Mouse (Mus musculus): Measurements from ENCODE around the gene Sox2.

Sox2 gene

GRCm38 (mm10) chr3:34661341-34662007 is 11.3 kb downstream of the Sox2 start:
- DNase-seq: no peak

DNA sequence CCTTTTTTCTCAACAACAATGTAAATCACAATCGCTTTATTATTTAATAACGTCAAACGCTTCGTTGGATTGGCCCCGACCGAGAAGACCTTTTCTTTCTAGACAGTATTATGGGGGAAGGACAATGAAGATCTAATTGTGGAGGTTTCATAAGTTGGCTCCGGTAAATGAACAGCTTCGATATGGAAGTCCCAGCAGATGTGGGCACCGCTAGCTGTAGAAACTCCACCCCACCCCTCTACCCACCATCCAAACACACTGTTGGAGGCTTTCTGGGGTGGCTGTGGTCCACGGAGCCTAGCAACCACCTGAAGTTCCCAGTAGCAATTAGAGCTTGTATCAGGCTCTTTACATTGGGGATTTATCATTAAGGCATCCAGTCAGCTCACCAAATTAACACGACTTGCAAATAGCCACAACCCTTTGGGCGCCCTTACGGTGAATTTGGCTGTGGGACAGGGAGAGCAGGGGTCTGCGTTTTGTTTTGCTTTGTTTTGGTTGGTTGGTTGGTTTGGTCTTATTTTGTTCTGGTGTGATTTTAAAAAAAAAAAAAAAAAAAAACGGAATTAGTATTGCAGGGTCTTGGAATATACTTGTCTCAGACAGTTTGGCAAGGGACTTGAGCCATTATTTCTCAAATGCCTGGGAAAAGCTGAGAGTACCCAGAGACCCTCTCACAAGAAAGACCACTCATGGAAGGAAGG is 12.0 kb downstream of the Sox2 start:
- no peak for DNase-seq

- DNase-seq: no peak
Observed at GRCm38 (mm10) chr3:34662712-34663655, 12.8 kb downstream of the Sox2 start.

- no peak for DNase-seq
Observed at GRCm38 (mm10) chr3:34663701-34664635, 13.8 kb downstream of the Sox2 start.

GRCm38 (mm10) chr3:34664636-34665531 is 14.7 kb downstream of the Sox2 start:
- no peak for DNase-seq

DNA sequence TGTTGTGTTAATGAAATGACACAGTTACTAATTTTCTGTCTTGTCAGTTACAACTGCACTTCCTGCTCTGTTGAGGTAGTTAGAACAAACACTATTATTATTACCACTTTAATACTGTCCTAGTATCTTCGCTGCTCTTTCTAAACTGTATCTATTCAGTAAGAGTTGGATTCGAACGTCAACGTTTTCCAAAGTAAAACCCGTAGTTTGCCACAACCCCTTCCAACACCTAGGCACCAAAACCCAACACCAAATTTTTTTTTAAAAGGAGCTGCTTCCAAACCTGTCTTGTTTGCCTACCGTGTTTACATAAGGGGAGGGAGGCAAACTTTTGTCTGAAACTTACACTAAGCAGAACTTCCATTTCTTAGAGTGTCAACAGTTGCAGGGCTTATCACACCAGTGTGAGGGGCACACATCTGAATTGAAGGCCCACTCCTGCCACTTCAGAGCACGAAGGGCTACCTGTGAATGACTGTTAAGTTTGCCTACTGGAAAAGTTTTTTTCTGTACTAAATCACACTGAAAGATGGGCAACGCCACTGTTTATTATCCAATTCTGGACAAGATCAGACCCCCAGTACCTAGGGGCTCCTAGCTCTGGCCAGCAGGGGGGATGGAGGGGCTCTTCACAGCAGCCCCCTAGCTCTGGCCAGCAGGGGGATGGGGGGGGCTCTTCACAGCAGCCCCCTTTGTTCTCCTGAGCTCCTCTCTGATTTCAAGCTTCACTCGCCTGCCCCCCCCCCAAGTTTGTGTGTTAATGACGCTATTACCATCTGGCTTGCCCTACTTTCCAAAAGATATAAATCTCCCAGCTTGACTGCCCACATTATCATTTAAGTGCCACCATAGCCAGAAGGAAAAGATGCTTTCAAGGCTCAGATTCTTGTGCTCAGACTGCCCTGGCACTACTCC is 15.8 kb downstream of the Sox2 start:
- DNase-seq: no peak

DNA sequence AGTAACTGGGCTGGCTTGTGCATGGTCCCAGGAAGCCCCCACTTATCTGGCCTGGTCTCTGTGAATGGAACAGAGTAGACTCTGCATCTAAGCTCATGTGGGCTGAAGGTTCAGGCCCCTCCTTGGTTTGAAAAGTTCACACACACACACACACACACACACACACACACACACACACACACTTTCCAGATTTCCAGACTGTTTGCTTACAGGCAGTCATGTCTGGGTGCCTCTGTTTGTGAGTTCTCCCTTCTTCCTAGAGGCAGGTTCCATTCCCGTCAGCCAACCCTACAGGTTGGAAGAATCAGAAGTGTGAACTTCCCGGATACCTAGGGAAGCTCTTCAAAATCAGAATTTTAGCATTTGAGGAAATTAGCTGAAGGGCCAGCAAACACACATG is 17.0 kb downstream of the Sox2 start:
- no peak for DNase-seq

GRCm38 (mm10) chr3:34667881-34668817 is 17.9 kb downstream of the Sox2 start:
- DNase-seq: no peak

- DNase-seq: no peak
Observed at GRCm38 (mm10) chr3:34671024-34671660, 20.9 kb downstream of the Sox2 start.

- no peak for DNase-seq
Observed at GRCm38 (mm10) chr3:34678840-34679239, 28.6 kb downstream of the Sox2 start.

- no peak for DNase-seq
Observed at GRCm38 (mm10) chr3:34679439-34679838, 29.2 kb downstream of the Sox2 start.

DNA sequence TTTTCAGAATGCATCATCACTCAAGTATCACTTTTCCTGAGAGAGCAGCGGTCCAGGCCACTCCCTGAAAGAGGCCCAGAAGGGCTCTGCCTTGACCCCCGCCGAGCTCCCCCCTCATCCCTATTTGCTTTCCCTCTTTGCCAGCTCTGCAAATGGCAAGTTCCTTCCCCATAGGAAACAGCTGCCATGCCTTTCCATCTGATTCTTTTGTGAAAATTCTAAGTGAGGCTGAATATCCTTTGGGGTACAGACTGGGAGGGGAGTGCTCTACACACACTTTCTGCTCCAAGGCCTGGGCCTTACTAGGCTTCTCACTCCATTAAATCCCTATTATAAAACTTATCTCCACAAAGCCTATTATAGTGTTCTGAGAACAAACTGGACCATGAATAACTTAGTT is 29.7 kb downstream of the Sox2 start:
- no peak for DNase-seq

DNA sequence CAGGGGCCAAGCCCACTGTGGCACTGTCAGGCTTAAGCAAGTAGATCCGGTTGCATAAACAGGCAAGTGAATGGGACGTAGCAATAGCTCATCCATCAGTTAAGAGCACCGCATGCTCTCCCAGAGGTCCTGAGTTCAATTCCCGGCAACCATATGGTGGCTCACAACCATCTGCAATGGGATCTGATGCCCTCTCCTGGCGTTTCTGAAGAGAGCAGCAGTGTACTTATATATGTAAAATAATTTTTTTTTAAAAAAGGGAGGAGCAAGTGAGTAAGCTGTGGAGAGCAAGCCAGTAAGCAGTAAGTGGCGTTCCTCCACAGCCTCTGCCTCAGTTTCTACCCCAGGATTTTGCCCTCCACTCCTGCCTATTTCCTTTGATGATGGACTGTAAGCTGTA is 37.9 kb downstream of the Sox2 start:
- DNase-seq: no peak

DNA sequence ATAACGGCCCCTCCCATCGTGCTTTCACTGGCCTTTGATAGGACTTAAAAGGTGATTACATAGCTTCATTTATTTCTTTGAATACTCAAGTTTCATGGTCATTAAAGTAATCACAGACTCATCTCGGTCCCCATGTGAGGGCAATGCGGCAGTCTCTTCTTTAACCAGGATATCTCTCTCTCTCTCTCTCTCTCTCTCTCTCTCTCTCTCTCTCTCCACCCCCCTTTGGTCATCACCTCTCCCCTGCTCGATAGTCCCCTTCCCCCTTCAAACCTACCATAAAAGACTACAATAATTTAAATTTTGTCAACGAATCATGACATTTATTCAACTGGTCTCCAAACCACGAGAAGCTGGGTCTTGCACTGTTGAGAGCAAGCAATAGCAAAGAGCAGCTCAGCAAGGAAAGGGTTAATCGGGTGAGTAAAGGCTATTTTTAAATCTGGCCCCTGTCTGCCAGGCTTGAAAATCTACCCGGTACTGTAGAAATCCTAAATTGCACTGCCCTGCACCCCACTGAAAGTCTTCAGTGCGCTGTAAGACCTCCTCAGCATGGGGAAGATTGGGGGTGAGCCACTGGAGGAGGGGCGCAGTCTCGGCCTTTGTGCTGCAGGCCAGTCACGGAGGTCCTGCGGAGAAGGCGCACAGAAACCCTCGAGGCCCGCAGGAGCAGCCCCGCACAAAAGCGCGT is 41.6 kb downstream of the Sox2 start:
- no peak for DNase-seq

- DNase-seq: no peak
Observed at GRCm38 (mm10) chr3:34692394-34692745, 42.2 kb downstream of the Sox2 start.

All from cerebellum, adult 9-10 months (tissue).